Comparison of ENCODE assay signal across 7 mouse cellular contexts in the genomic region with DNA sequence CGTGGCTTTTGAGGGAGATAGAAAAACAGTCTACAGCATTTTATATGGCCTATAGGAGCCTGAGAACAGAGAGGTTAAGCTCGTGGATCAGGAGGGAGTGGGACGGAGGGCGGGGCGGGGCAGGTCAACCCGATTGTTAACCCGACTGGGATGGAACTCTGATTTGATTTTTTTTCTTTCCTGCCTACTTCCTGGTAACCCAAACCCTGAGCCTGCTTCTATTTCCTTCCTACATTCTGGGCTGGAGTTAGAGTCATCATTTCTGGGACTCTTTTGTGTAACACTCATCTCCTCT. TPM values are rescaled to one million over a fixed set of nuclear protein-coding genes. Genes with fewer than 3 reads are reported as not detected.
A peak's percentile ranks its signal among the peaks of the same experiment; 100 is the strongest.
DNase-seq lines count a peak whose midpoint lies in the region; ATAC-seq and TF ChIP-seq lines count a peak whose summit lies in the region.

No protein-coding gene starts in this region.

- no peak for ATAC-seq in heart, embryonic 14.5 days (ENCODE audit: insufficient number of reproducible peaks, insufficient read depth, low FRiP score, low read depth)
- no peak for ATAC-seq in liver, embryonic 12.5 days

- TF ChIP-seq CTCF in testis, adult 2 months (IDR thresholded peaks at IDR 0.05; ENCODE audit: control insufficient read depth, insufficient read depth, insufficient replicate concordance, low read depth, low read length): no peak

- peak overlapping the region; percentile 66 for H3K9ac ChIP-seq in heart, embryonic 14.5 days (ENCODE audit: low read length)
- 0 out of 2 replicates have a peak overlapping the region, but pooled peaks have one; percentile 14 for H3K9ac ChIP-seq in liver, embryonic 12.5 days

- WGBS in heart, embryonic 14.5 days: 4% methylated on average over 7 of the region's 7 CpGs
- WGBS in liver, embryonic 12.5 days (ENCODE audit: insufficient replicate concordance): 2% methylated on average over 7 of the region's 7 CpGs

- TF ChIP-seq POLR2A in testis, adult 2 months (IDR thresholded peaks at IDR 0.05; ENCODE audit: control insufficient read depth, low read depth, low read length): no peak

- H3K27ac ChIP-seq in testis, adult 2 months (ENCODE audit: control insufficient read depth, insufficient read depth, low read depth, low read length): peak overlapping the region; percentile 49
- H3K27ac ChIP-seq in heart, embryonic 14.5 days (replicated peaks in 1 of 2; ENCODE audit: control insufficient read depth in 1 of 2, insufficient read depth in 1 of 2, low read depth in 2 of 2, low read length in 2 of 2): peak overlapping the region in 1 of 2 experiments; percentile 6; a peak in 1 of 4 replicates
- H3K27ac ChIP-seq in liver, embryonic 12.5 days: no peak overlapping the region

- DNase-seq in testis, postnatal 10 days (ENCODE audit: low spot score): no peak
- no peak for DNase-seq in embryo, embryonic 10 days (ENCODE audit: low spot score)
- DNase-seq in spleen, adult 12 weeks (ENCODE audit: low spot score): no peak
- DNase-seq in layer of hippocampus, adult 11-12 months (ENCODE audit: low spot score): no peak

- H3K27me3 ChIP-seq in testis, adult 2 months (ENCODE audit: control insufficient read depth, insufficient read depth, low read length): no peaks in the 10 kb centered on the region
- H3K27me3 ChIP-seq in heart, embryonic 14.5 days (ENCODE audit: control insufficient read depth, insufficient read depth, low read length): no peaks in the 10 kb centered on the region
- H3K27me3 ChIP-seq in liver, embryonic 12.5 days (replicated peaks): peaks cover 43% of the 10 kb centered on the region

- H3K4me2 ChIP-seq in heart, embryonic 14.5 days (ENCODE audit: low read length): peak overlapping the region; percentile 90
- H3K4me2 ChIP-seq in liver, embryonic 12.5 days: peak overlapping the region; percentile 65

- H3K4me3 ChIP-seq in testis, adult 2 months (ENCODE audit: control insufficient read depth, low read depth, low read length): peak overlapping the region; percentile 40
- peak overlapping the region; percentile 32 to 34 for H3K4me3 ChIP-seq in heart, embryonic 14.5 days (ENCODE audit: control insufficient read depth in 1 of 2, insufficient read depth in 1 of 2, low read depth in 1 of 2, low read length in 2 of 2)
- H3K4me3 ChIP-seq in liver, embryonic 12.5 days: peak overlapping the region; percentile 30

- no peaks in the 10 kb centered on the region for H3K9me3 ChIP-seq in heart, embryonic 14.5 days (ENCODE audit: control insufficient read depth, low read length)
- no peaks in the 10 kb centered on the region for H3K9me3 ChIP-seq in liver, embryonic 12.5 days (replicated peaks)

- no peaks in the 10 kb centered on the region for H3K36me3 ChIP-seq in testis, adult 2 months (ENCODE audit: control insufficient read depth, insufficient read depth, low read length)
- no peaks in the 10 kb centered on the region for H3K36me3 ChIP-seq in heart, embryonic 14.5 days (ENCODE audit: control insufficient read depth, insufficient read depth, low read length)
- no peaks in the 10 kb centered on the region for H3K36me3 ChIP-seq in liver, embryonic 12.5 days

- peaks cover 9% of the 10 kb centered on the region for H3K4me1 ChIP-seq in testis, adult 2 months (ENCODE audit: control insufficient read depth, insufficient read depth, low read length)
- peaks cover 15 to 21% of the 10 kb centered on the region in 2 experiments; a peak in 3 of 4 replicates for H3K4me1 ChIP-seq in heart, embryonic 14.5 days (ENCODE audit: control insufficient read depth in 2 of 2, insufficient read depth in 2 of 2, low read length in 2 of 2)
- H3K4me1 ChIP-seq in liver, embryonic 12.5 days: peaks cover 59% of the 10 kb centered on the region

RNA-seq across cellular contexts. Expression of gene Calm2, which starts 27.7 kb away (rescaled TPM):
- polyA plus RNA-seq in testis, adult 2 months (2012; rRNA removed): 174 and 245 TPM in 2 replicates
- polyA plus RNA-seq in heart, embryonic 14.5 days (2014; fragmentation: Nextera tagmentation; extraction: Ambion mirVana): 565 and 616 TPM in 2 replicates
- polyA plus RNA-seq in liver, embryonic 12.5 days (2016; fragmentation: Nextera tagmentation; extraction: Ambion mirVana): 401 and 435 TPM in 2 replicates

RNA-seq across cellular contexts. Expression of gene Stpg4, which starts 46.9 kb away (rescaled TPM):
- 382 and 415 TPM in 2 replicates for polyA plus RNA-seq in testis, adult 2 months (2012; rRNA removed)
- polyA plus RNA-seq in heart, embryonic 14.5 days (2014; fragmentation: Nextera tagmentation; extraction: Ambion mirVana): not detected in 2 replicates
- polyA plus RNA-seq in liver, embryonic 12.5 days (2016; fragmentation: Nextera tagmentation; extraction: Ambion mirVana): not detected in 2 replicates

Comparison
In these comparisons a context has a peak if more than half of its experiments do, and no peak if none do; other contexts are left out.
1. RNA of gene Stpg4, which starts 46.9 kb away (polyA plus RNA-seq): 382 to 415 TPM in testis, adult 2 months; not detected in heart, embryonic 14.5 days and not detected in liver, embryonic 12.5 days; every median in the first group is over 100 times any median in the second.
2. Peak in every context shown above with its lines, with median percentiles within 50 percentile points of each other: H3K4me3 ChIP-seq.